Mouse (Mus musculus) olfactory bulb, adult 2 months (tissue): Measurements from ENCODE around the gene Anp32e. TPM values are rescaled to one million over a fixed set of nuclear protein-coding genes. Genes with fewer than 3 reads are reported as not detected.
"Not testable (repeated sequence)": the region's sequence is repeated elsewhere in the genome, so short reads cannot be mapped to it uniquely, and the experiment has no call there.

Source experiments
- H3K27ac ChIP-seq: fragments of 200-500 bp; 2 replicates; pipeline ENCODE4 v1.5.1; 2012; ENCODE audit warnings: low read depth, low read length; ENCODE audit not compliant: insufficient read depth
- H3K4me1 ChIP-seq: fragments of 200-500 bp; 2 replicates; pipeline ENCODE4 v1.6.1; 2012; ENCODE audit warnings: low read length; ENCODE audit not compliant: control insufficient read depth, insufficient read depth
- H3K4me3 ChIP-seq: fragments of 200-500 bp; 2 replicates; pipeline ENCODE4 v1.5.1; 2012; ENCODE audit warnings: mild to moderate bottlenecking, low read depth, low read length, moderate library complexity; ENCODE audit not compliant: insufficient read depth
- CTCF ChIP-seq: fragments of 200-500 bp; IDR thresholded peaks from 2 replicates; pipeline ENCODE4 v1.5.1; 2012; ENCODE audit warnings: low read depth, mild to moderate bottlenecking, low read length, moderate library complexity; ENCODE audit not compliant: insufficient read depth
- POLR2A ChIP-seq: fragments of 200-500 bp; IDR thresholded peaks from 2 replicates; pipeline ENCODE4 v1.6.1; 2012; ENCODE audit warnings: mild to moderate bottlenecking, low read depth, low read length, moderate library complexity; ENCODE audit not compliant: insufficient read depth
- WGBS: fragments of 180-500 bp; shearing (Covaris S2); methylation state at CpG from one replicate; pipeline ENCODE4 v1.1.7; 2018; 5-methylcytosine and 5-hydroxymethylcytosine counted together
- polyA plus RNA-seq: library from polyadenylated mRNA; stranded (reverse); fragments of >200 nt; gene quantifications from 2 replicates; pipeline ENCODE4 v1.2.4, GENCODE M21; 2012; ENCODE audit warnings: low replicate concordance; ENCODE audit not compliant: missing spikeins, insufficient read depth, insufficient read length

Gene Anp32e
- polyA plus RNA-seq, 1 experiment = 541 TPM

GRCm38 (mm10) chr3:95963230-95963629 lies 34.2 kb downstream of the Anp32e start:
- H3K4me1 ChIP-seq = peaks cover 5% of the 10 kb centered on the region
- H3K4me3 ChIP-seq = no peak overlapping the region
- WGBS = 81% methylated on average over 2 of the region's 2 CpGs
- no peak for TF ChIP-seq CTCF
- no peak for TF ChIP-seq POLR2A
- H3K27ac ChIP-seq = no peak overlapping the region

- WGBS = 55% methylated on average over 4 of the region's 4 CpGs
- H3K4me3 ChIP-seq = no peak overlapping the region
- TF ChIP-seq POLR2A (no peak), CTCF (no peak)
- no peak overlapping the region for H3K27ac ChIP-seq
- H3K4me1 ChIP-seq = peaks cover 5% of the 10 kb centered on the region
Measured at GRCm38 (mm10) chr3:95963681-95964080, 34.6 kb downstream of the Anp32e start.

- TF ChIP-seq CTCF = no peak
- TF ChIP-seq POLR2A = no peak
- H3K4me3 ChIP-seq = no peak overlapping the region
- 5% methylated on average over 7 of the region's 7 CpGs for WGBS
- H3K27ac ChIP-seq = no peak overlapping the region; the same call in 1 of the 2 replicates
- H3K4me1 ChIP-seq = peaks cover 5% of the 10 kb centered on the region
Measured at GRCm38 (mm10) chr3:95965518-95966451, 36.7 kb downstream of the Anp32e start.

- no peak overlapping the region for H3K4me3 ChIP-seq
- H3K4me1 ChIP-seq = peaks cover 12% of the 10 kb centered on the region
- no peak overlapping the region for H3K27ac ChIP-seq
- TF ChIP-seq CTCF = no peak
- no peak for TF ChIP-seq POLR2A
- WGBS = 91% methylated on average over 1 of the region's 1 CpGs
Measured at GRCm38 (mm10) chr3:95969277-95969676, 40.2 kb downstream of the Anp32e start.

GRCm38 (mm10) chr3:95970661-95971060 lies 41.6 kb downstream of the Anp32e start:
- peaks cover 11% of the 10 kb centered on the region for H3K4me1 ChIP-seq
- WGBS = 78% methylated on average over 7 of the region's 7 CpGs
- H3K4me3 ChIP-seq, H3K27ac ChIP-seq: not testable (repeated sequence)

GRCm38 (mm10) chr3:95972251-95972872 lies 43.3 kb downstream of the Anp32e start:
- TF ChIP-seq CTCF = no peak
- no peak for TF ChIP-seq POLR2A
- H3K4me1 ChIP-seq = peaks cover 10% of the 10 kb centered on the region
- H3K4me3 ChIP-seq = peak overlapping the region; percentile 40; the same call in 1 of the 2 replicates
- H3K27ac ChIP-seq = 0 out of 2 replicates have a peak overlapping the region, but pooled peaks have one; percentile 9
- WGBS = 64% methylated on average over 12 of the region's 12 CpGs

- Histone ChIP-seq H3K4me3 (peak overlapping the region; percentile 40), H3K27ac (peak overlapping the region; percentile 74; the same call in 1 of the 2 replicates), H3K4me1 (peaks cover 11% of the 10 kb centered on the region)
- no peak for TF ChIP-seq POLR2A
- TF ChIP-seq CTCF = no peak
- 18% methylated on average over 34 of the region's 34 CpGs for WGBS
Measured at GRCm38 (mm10) chr3:95972873-95973634, 44.0 kb downstream of the Anp32e start.

- Histone ChIP-seq H3K4me3 (no peak overlapping the region), H3K27ac (no peak overlapping the region), H3K4me1 (peaks cover 21% of the 10 kb centered on the region)
- no peak for TF ChIP-seq CTCF
- TF ChIP-seq POLR2A = no peak
- WGBS = 67% methylated on average over 3 of the region's 3 CpGs
Measured at GRCm38 (mm10) chr3:95977079-95977478, 48.0 kb downstream of the Anp32e start.

GRCm38 (mm10) chr3:95977587-95977986 lies 48.5 kb downstream of the Anp32e start:
- not testable (repeated sequence) for H3K27ac ChIP-seq, H3K4me3 ChIP-seq
- 88% methylated on average over 7 of the region's 7 CpGs for WGBS
- peaks cover 21% of the 10 kb centered on the region for H3K4me1 ChIP-seq
